Mouse (Mus musculus) stomach, postnatal 0 days (tissue): ENCODE measurements around the gene Iffo1. TPM values are rescaled to one million over a fixed set of nuclear protein-coding genes. Genes with fewer than 3 reads are reported as not detected.
"Not testable (repeated sequence)": the region's sequence is repeated elsewhere in the genome, so short reads cannot be mapped to it uniquely, and the experiment has no call there.

ENCODE experiments used
- ATAC-seq: fragments of 200-750 bp; cut with Nextera tagmentation; 2 replicates; pipeline ENCODE4 v1.8.0; 2017; ENCODE audit not compliant: low FRiP score, low TSS enrichment
- DNase-seq: peaks from one replicate; pipeline ENCODE4 v3.0.0-alpha.2; 2016; ENCODE audit warnings: low spot score
- H3K27ac ChIP-seq: fragments of 300-500 bp; sonication (generic); replicated peaks from 2 replicates; pipeline ENCODE4 v1.5.1; 2014; ENCODE audit warnings: mild to moderate bottlenecking, control low read depth
- H3K27me3 ChIP-seq: fragments of 300-500 bp; sonication (generic); 2 replicates; pipeline ENCODE4 v1.6.1; 2014; ENCODE audit warnings: low read length; ENCODE audit not compliant: control insufficient read depth, insufficient read depth
- H3K36me3 ChIP-seq: fragments of 300-500 bp; sonication (generic); 2 replicates; pipeline ENCODE4 v1.6.1; 2014; ENCODE audit warnings: low read length, mixed read lengths; ENCODE audit not compliant: control insufficient read depth, insufficient read depth
- H3K4me1 ChIP-seq: fragments of 300-500 bp; sonication (generic); replicated peaks from 2 replicates; pipeline ENCODE4 v1.6.1; 2014; ENCODE audit warnings: antibody characterized with exemption; ENCODE audit not compliant: control insufficient read depth, insufficient read depth
- H3K4me2 ChIP-seq: fragments of 300-500 bp; sonication (generic); replicated peaks from 2 replicates; pipeline ENCODE4 v1.6.1; 2014; ENCODE audit warnings: low read depth, mild to moderate bottlenecking, control low read depth, moderate library complexity
- H3K4me3 ChIP-seq: fragments of 300-500 bp; sonication (generic); 2 replicates; pipeline ENCODE4 v1.5.1; 2014; ENCODE audit warnings: low read depth, low read length, control low read depth
- H3K9ac ChIP-seq: fragments of 300-500 bp; sonication (generic); 2 replicates; pipeline ENCODE4 v1.6.1; 2014; ENCODE audit warnings: mild to moderate bottlenecking, low read length, control low read depth, mixed read lengths
- H3K9me3 ChIP-seq: fragments of 300-500 bp; sonication (generic); 2 replicates; pipeline ENCODE4 v1.6.1; 2016; ENCODE audit warnings: low read length; ENCODE audit not compliant: control insufficient read depth
- CTCF ChIP-seq: IDR thresholded peaks from 2 replicates; pipeline ENCODE4 v1.5.1; 2016; ENCODE audit warnings: antibody characterized with exemption, low read depth, mild to moderate bottlenecking, moderate library complexity
- EP300 ChIP-seq: optimal IDR thresholded peaks from 2 replicates; pipeline ENCODE3; 2016; ENCODE audit warnings: antibody characterized with exemption
- WGBS: fragments of 180-500 bp; shearing (Covaris S2); extraction: QIAGEN DNeasy Blood & Tissue Kit; methylation state at CpG from one replicate; pipeline ENCODE4 v1.1.7; 2014; 5-methylcytosine and 5-hydroxymethylcytosine counted together
- polyA plus RNA-seq: library from polyadenylated mRNA; unstranded; fragments of >200 nt; fragmentation: Nextera tagmentation; extraction: Ambion mirVana; gene quantifications from 2 replicates; pipeline ENCODE4 v1.2.1, GENCODE M21; 2015

Iffo1 gene
- polyA plus RNA-seq, 1 experiment from 2014 or later, result 4.4 TPM

- H3K27me3 ChIP-seq, result no peaks in the 10 kb centered on the region
- peaks cover 7% of the 10 kb centered on the region for H3K36me3 ChIP-seq
- no peak overlapping the region for H3K4me3 ChIP-seq
- H3K4me1 ChIP-seq, result peaks cover 5% of the 10 kb centered on the region
- no peaks in the 10 kb centered on the region for H3K9me3 ChIP-seq
- 72% methylated on average over 7 of the region's 7 CpGs for WGBS
- no peak for DNase-seq
- H3K27ac ChIP-seq, result no peak overlapping the region
- H3K9ac ChIP-seq, result no peak overlapping the region
- no peak overlapping the region for H3K4me2 ChIP-seq
- TF ChIP-seq EP300 (no peak), CTCF (no peak)
- no peak for ATAC-seq
Measured at GRCm38 (mm10) chr6:125159773-125160557, 14.9 kb downstream of the Iffo1 start.

DNA sequence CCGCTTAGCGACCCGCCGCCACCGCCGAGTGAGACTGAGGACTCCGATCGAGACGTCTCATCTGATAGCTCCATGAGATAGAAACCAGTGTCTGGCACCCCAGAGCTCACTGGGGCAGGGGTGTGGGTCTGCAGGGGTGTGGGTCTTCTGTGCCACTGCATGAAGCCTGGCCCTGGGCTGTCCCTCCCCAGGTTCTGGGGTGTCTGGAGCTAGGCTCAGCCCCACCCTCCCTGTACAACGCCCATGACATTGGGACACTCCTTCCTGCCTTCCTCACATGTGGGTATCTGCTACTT lies 15.5 kb downstream of the Iffo1 start:
- Histone ChIP-seq H3K4me3 (no peak overlapping the region), H3K4me2 (no peak overlapping the region), H3K9ac (no peak overlapping the region), H3K9me3 (no peaks in the 10 kb centered on the region), H3K27ac (peak overlapping the region; percentile 78; the same call in 1 of the 2 replicates), H3K4me1 (peaks cover 5% of the 10 kb centered on the region), H3K27me3 (no peaks in the 10 kb centered on the region), H3K36me3 (peaks cover 7% of the 10 kb centered on the region)
- DNase-seq (no peak), ATAC-seq (no peak)
- 66% methylated on average over 10 of the region's 10 CpGs for WGBS
- no peak for TF ChIP-seq EP300

GRCm38 (mm10) chr6:125160854-125161760 lies 16.1 kb downstream of the Iffo1 start:
- Histone ChIP-seq H3K27ac (peak overlapping the region; percentile 78), H3K36me3 (peaks cover 7% of the 10 kb centered on the region), H3K27me3 (no peaks in the 10 kb centered on the region), H3K4me2 (no peak overlapping the region), H3K9ac (no peak overlapping the region), H3K4me3 (no peak overlapping the region), H3K4me1 (peaks cover 5% of the 10 kb centered on the region), H3K9me3 (no peaks in the 10 kb centered on the region)
- TF ChIP-seq CTCF (no peak), EP300 (no peak)
- DNase-seq (peak; percentile 56), ATAC-seq (no peak)
- WGBS, result 21% methylated on average over 22 of the region's 22 CpGs

- H3K27me3 ChIP-seq, H3K4me3 ChIP-seq, H3K9me3 ChIP-seq, H3K36me3 ChIP-seq, H3K4me2 ChIP-seq, H3K4me1 ChIP-seq, H3K27ac ChIP-seq, H3K9ac ChIP-seq, ATAC-seq: not testable (repeated sequence)
- peak; percentile 80 for DNase-seq
- 2% methylated on average over 3 of the region's 5 CpGs for WGBS
- peak; percentile 75 for TF ChIP-seq CTCF
Measured at GRCm38 (mm10) chr6:125161971-125162370, 16.9 kb downstream of the Iffo1 start.

- H3K27me3 ChIP-seq, DNase-seq, H3K27ac ChIP-seq, H3K36me3 ChIP-seq, H3K4me2 ChIP-seq, H3K4me1 ChIP-seq, H3K9me3 ChIP-seq, ATAC-seq, H3K9ac ChIP-seq, H3K4me3 ChIP-seq: not testable (repeated sequence)
- 66% methylated on average over 11 of the region's 16 CpGs for WGBS
Measured at GRCm38 (mm10) chr6:125162615-125163305, 17.7 kb downstream of the Iffo1 start.
